Mouse (Mus musculus) hindbrain, embryonic 12.5 days (tissue): ENCODE measurements at regions not wholly inside any gene's neighbourhood (a gene's known extent, or its start where the extent isn't known, plus 50 kb on each side); places are given as distances from the start of the nearest gene placed in this dataset.

ENCODE experiments used
- ATAC-seq: fragments of 200-750 bp; cut with Nextera tagmentation; 2 replicates; pipeline ENCODE4 v1.8.0; 2017; ENCODE audit warnings: moderate TSS enrichment; ENCODE audit not compliant: low FRiP score
- H3K27ac ChIP-seq: fragments of 300-500 bp; sonication (generic); 2 replicates; pipeline ENCODE4 v1.5.1; 2016; ENCODE audit warnings: mild to moderate bottlenecking
- H3K27me3 ChIP-seq: fragments of 300-500 bp; sonication (generic); 2 replicates; pipeline ENCODE4 v1.6.1; 2016; ENCODE audit warnings: mild to moderate bottlenecking
- H3K36me3 ChIP-seq: fragments of 300-500 bp; sonication (generic); 2 replicates; pipeline ENCODE4 v1.6.1; 2016; ENCODE audit warnings: mild to moderate bottlenecking
- H3K4me1 ChIP-seq: fragments of 300-500 bp; sonication (generic); 2 replicates; pipeline ENCODE4 v1.6.1; 2016
- H3K4me2 ChIP-seq: fragments of 300-500 bp; sonication (generic); replicated peaks from 2 replicates; pipeline ENCODE4 v1.6.1; 2016; ENCODE audit warnings: mild to moderate bottlenecking
- H3K4me3 ChIP-seq: fragments of 300-500 bp; sonication (generic); 2 replicates; pipeline ENCODE4 v1.5.1; 2016; ENCODE audit warnings: mild to moderate bottlenecking
- H3K9ac ChIP-seq: fragments of 300-500 bp; sonication (generic); 2 replicates; pipeline ENCODE4 v1.6.1; 2016; ENCODE audit warnings: mild to moderate bottlenecking, moderate library complexity
- H3K9me3 ChIP-seq: fragments of 300-500 bp; sonication (generic); replicated peaks from 2 replicates; pipeline ENCODE4 v1.6.1; 2016; ENCODE audit warnings: mild to moderate bottlenecking
- whole genome bisulfite sequencing: fragments of 180-500 bp; shearing (Covaris S2); methylation state at CpG from one replicate; pipeline ENCODE4 v1.1.7; 2016; 5-methylcytosine and 5-hydroxymethylcytosine counted together

DNA sequence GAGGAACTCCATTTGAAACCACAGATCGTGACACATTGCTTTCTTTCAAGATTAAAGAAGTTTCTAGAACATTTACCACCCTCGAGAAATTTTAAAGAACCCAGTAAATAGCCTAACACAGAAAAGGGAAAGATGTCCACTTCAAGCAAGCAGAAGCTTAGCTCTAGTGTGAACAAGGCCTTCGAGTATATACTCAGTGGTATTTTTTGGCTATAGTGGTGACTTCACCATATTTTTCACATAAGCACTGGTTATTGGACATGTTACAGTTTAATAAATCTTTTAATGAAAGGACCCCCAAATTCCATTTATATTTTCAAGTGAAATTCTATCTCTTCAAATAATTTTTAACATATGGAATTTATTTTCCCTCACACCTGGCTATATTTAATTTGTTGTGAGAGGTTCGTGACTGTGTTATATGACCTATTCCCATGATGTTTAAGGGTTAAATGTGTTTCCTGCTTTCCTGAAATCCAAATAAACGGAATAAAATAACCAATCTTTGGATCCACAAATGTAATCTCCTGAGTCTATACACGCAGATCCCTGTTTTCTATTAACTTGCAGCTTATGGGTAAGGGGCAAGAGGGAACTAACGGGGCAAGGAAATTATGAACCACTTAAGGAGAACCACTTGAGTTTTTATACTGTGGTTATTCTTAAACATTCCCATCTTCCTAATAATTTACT is 60.6 kb upstream of the Tas2r134 start:
- Histone ChIP-seq H3K4me1 (peaks cover 9% of the 10 kb centered on the region; the same call in 1 of the 2 replicates), H3K4me3 (no peak overlapping the region), H3K4me2 (no peak overlapping the region), H3K36me3 (no peaks in the 10 kb centered on the region), H3K9ac (no peak overlapping the region), H3K9me3 (no peaks in the 10 kb centered on the region), H3K27me3 (no peaks in the 10 kb centered on the region), H3K27ac (no peak overlapping the region)
- ATAC-seq, result no peak
- WGBS, result 70% methylated on average over 7 of the region's 7 CpGs

DNA sequence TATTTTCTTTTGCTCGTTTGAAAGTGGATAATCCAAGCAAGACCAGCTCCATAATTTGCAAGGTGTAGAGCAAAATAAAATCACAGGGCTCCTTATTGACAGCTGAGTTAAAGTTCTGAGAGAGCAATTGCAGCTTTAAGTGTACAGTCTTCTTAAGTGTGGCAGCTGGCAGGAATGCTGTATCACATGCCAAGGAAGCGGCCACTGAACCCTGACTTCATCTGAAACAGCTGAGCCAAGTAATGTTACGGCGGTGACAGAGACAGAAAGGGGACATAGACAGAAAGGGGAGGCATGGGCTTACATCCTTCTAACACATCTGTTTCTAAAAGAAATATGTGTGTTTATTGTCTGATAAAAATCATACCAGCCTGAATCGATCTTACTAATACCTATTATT is 63.4 kb upstream of the Tas2r134 start:
- Histone ChIP-seq H3K27ac (peak overlapping the region; percentile 23; the same call in 1 of the 2 replicates), H3K4me3 (no peak overlapping the region), H3K4me1 (peaks cover 9% of the 10 kb centered on the region; the same call in 1 of the 2 replicates), H3K9ac (no peak overlapping the region), H3K27me3 (no peaks in the 10 kb centered on the region), H3K4me2 (no peak overlapping the region), H3K9me3 (no peaks in the 10 kb centered on the region), H3K36me3 (no peaks in the 10 kb centered on the region)
- 74% methylated on average over 5 of the region's 5 CpGs for WGBS
- ATAC-seq, result no peak

DNA sequence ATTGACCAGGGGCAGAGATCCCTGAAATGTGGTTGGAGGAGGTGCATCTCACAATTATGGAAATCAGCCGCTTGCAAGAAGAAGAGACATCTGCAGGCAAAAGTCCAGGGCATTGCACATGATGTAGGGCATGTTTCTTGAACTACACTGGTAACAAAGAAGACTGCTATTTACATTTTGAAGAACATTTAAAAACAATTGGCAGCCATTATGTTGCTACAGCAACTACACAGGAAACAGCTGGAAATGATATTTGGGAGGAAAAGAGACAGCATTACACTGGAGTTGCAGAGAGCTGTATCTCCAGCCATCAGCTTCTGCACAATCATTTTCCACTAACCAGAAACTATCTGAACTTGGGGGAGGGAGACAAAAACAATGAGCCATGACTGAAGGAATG is 64.1 kb upstream of the Tas2r134 start:
- H3K27me3 ChIP-seq, result no peaks in the 10 kb centered on the region
- no peaks in the 10 kb centered on the region for H3K9me3 ChIP-seq
- peaks cover 9% of the 10 kb centered on the region; the same call in 1 of the 2 replicates for H3K4me1 ChIP-seq
- no peak overlapping the region for H3K4me2 ChIP-seq
- H3K27ac ChIP-seq, result peak overlapping the region; percentile 17; the same call in 1 of the 2 replicates
- ATAC-seq, result no peak
- 83% methylated on average over 1 of the region's 1 CpGs for WGBS
- H3K9ac ChIP-seq, result no peak overlapping the region
- H3K36me3 ChIP-seq, result no peaks in the 10 kb centered on the region
- H3K4me3 ChIP-seq, result no peak overlapping the region

DNA sequence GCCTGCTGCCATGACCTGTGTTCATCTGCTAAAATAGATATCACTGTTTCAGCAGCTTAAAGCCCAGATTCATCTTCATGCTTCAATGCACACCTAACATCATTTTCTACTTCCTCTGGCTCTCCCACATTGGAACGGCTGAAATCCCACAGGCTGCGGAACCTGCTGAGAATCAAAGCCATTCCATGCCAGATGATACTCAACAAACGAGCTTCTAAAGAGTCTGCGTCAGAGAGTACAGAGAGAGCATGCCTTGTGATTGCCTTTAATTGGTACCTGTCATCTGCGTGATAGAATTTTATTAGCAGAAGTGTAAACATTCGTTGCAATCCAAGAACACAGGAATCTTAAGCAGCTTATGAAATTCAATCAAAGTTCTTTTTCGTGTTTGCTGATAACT is 76.4 kb upstream of the Tas2r134 start:
- no peaks in the 10 kb centered on the region for H3K36me3 ChIP-seq
- H3K27ac ChIP-seq, result no peak overlapping the region
- no peak for ATAC-seq
- no peak overlapping the region for H3K9ac ChIP-seq
- H3K4me2 ChIP-seq, result no peak overlapping the region
- H3K4me3 ChIP-seq, result no peak overlapping the region
- no peaks in the 10 kb centered on the region for H3K27me3 ChIP-seq
- no peaks in the 10 kb centered on the region for H3K9me3 ChIP-seq
- 59% methylated on average over 7 of the region's 7 CpGs for whole genome bisulfite sequencing
- H3K4me1 ChIP-seq, result 0 out of 2 replicates have a peak, but pooled peaks cover 3% of the 10 kb centered on the region

DNA sequence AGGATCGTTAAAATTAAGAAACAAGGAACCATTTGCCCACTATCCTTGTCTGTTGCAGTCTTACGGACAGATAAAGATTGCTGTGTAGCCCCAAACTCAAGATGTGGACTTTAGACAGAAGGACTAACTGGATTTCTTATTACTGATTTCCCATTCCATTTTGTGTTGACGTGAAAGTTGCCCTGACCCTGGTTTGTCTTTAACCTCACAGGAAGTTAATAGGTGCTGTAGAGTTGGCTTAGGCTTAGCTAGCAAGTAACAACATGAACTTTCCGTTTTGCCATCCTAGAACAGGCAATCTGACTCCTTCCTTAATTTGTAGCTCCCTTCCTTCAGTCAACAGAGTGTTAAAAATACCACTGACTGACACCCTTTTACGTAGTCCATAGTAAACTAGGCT is 78.2 kb upstream of the Tas2r134 start:
- H3K36me3 ChIP-seq, result no peaks in the 10 kb centered on the region
- H3K27ac ChIP-seq, result no peak overlapping the region
- no peak overlapping the region for H3K9ac ChIP-seq
- WGBS, result 88% methylated on average over 5 of the region's 5 CpGs
- H3K27me3 ChIP-seq, result no peaks in the 10 kb centered on the region
- H3K4me1 ChIP-seq, result 0 out of 2 replicates have a peak, but pooled peaks cover 3% of the 10 kb centered on the region
- H3K4me2 ChIP-seq, result no peak overlapping the region
- H3K9me3 ChIP-seq, result no peaks in the 10 kb centered on the region
- no peak overlapping the region for H3K4me3 ChIP-seq
- no peak for ATAC-seq

DNA sequence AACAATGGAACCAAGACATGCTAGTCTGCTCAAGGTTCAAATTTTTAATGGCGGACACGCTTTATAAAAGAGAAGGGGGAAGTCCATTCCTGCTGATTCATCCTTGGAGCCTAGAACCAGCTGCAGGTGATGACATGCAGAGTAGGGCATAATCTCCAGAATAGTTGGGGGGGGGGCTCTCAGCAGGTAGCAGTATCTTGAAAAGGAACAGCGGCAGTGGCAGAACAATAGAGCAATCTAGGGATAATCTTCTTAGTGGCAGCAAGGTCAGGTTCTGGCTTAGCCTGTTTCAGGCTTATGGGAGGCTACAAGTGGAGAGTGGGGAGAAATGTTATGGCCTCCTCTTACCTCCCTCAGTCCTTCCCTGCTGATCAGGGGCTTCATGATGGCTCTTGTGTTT is 81.1 kb upstream of the Tas2r134 start:
- H3K9me3 ChIP-seq, result no peaks in the 10 kb centered on the region
- H3K27me3 ChIP-seq, result no peaks in the 10 kb centered on the region
- no peak overlapping the region for H3K27ac ChIP-seq
- no peaks in the 10 kb centered on the region for H3K36me3 ChIP-seq
- H3K4me1 ChIP-seq, result 0 out of 2 replicates have a peak, but pooled peaks cover 3% of the 10 kb centered on the region
- WGBS, result 72% methylated on average over 3 of the region's 3 CpGs
- H3K4me2 ChIP-seq, result no peak overlapping the region
- H3K4me3 ChIP-seq, result no peak overlapping the region
- ATAC-seq, result no peak
- H3K9ac ChIP-seq, result no peak overlapping the region

DNA sequence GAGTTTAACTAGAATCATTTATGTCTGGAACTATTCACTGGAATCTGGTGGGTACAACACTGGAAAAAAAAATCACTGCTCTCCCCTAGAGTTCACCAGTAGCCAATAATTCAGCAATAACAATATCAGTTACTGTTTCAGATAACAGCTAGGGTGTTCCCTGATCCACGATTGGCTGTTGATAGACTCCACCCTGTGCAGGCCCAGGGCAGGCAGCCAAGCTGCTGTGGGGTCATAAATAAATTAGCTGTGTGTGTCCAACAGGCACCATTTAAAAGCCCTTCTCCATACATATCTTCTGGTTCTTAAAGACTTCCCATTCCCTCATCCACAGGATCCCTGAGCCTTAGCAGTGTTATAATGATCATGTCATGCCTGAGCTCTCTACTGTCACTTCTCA is 83.4 kb upstream of the Tas2r134 start:
- Histone ChIP-seq H3K9me3 (no peaks in the 10 kb centered on the region), H3K27me3 (no peaks in the 10 kb centered on the region), H3K4me3 (no peak overlapping the region), H3K27ac (no peak overlapping the region), H3K36me3 (no peaks in the 10 kb centered on the region), H3K4me2 (no peak overlapping the region), H3K9ac (no peak overlapping the region), H3K4me1 (no peaks in the 10 kb centered on the region)
- no peak for ATAC-seq
- 83% methylated on average over 1 of the region's 1 CpGs for WGBS

DNA sequence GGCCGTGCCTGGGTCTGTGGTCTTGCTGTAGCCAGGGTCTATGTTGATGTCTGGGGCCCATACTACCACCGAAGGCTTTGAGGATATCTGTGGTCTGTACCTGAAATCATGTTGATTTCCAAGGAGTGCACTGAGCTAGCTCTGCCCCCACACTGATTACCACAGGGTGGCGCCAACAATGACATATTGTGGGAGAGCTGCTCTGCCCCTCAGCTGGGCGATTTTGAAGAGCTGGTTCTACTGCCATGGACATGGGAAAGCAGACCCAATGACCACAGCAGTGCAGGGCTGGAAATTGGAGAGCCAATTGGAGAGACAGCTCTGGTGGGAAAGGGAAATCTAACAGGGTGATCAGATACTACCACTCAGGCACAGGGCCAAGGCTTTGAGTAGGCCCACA is 85.0 kb upstream of the Tas2r134 start:
- Histone ChIP-seq H3K36me3 (no peaks in the 10 kb centered on the region), H3K4me3 (no peak overlapping the region), H3K27ac (no peak overlapping the region), H3K4me2 (no peak overlapping the region), H3K9ac (no peak overlapping the region), H3K9me3 (no peaks in the 10 kb centered on the region), H3K27me3 (no peaks in the 10 kb centered on the region), H3K4me1 (no peaks in the 10 kb centered on the region)
- WGBS, result 79% methylated on average over 4 of the region's 4 CpGs
- ATAC-seq, result no peak

DNA sequence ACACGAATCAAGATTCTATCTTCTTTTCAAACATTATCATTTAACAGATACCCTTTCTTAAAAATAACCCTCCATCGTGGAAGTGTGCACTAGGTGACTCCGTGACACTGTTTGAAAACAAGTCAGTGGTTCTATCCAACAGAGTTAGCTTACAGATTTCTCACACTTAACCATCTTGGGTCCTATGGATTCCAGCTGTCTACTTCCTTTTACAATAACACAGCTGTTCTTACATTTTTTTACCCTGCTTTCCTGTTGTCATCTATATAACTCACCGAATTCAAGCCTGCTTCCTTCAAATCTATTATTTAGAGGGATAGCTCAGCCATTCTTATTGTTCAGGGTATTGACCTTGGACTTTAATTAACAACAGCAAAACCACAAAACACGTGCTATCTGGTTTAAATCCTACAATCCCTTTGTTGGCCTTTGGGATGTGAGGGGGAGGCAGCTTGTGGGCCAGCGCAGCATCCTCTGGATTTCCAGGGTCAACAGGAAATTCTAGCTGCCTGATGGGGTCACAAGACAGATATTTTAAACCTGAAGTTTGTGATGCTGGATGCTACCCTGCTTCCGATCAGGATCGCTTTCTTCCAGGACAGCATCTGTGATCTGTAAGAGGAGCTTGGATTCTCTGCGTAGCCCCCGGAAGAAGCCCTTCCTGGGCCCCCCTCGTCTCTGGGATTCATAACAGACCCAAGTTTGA is 94.4 kb upstream of the Tas2r134 start:
- WGBS, result 67% methylated on average over 11 of the region's 11 CpGs
- Histone ChIP-seq H3K9ac (no peak overlapping the region), H3K4me2 (no peak overlapping the region), H3K27ac (no peak overlapping the region), H3K4me3 (no peak overlapping the region), H3K4me1 (peaks cover 16% of the 10 kb centered on the region), H3K9me3 (no peaks in the 10 kb centered on the region), H3K27me3 (no peaks in the 10 kb centered on the region), H3K36me3 (no peaks in the 10 kb centered on the region)
- ATAC-seq, result no peak

DNA sequence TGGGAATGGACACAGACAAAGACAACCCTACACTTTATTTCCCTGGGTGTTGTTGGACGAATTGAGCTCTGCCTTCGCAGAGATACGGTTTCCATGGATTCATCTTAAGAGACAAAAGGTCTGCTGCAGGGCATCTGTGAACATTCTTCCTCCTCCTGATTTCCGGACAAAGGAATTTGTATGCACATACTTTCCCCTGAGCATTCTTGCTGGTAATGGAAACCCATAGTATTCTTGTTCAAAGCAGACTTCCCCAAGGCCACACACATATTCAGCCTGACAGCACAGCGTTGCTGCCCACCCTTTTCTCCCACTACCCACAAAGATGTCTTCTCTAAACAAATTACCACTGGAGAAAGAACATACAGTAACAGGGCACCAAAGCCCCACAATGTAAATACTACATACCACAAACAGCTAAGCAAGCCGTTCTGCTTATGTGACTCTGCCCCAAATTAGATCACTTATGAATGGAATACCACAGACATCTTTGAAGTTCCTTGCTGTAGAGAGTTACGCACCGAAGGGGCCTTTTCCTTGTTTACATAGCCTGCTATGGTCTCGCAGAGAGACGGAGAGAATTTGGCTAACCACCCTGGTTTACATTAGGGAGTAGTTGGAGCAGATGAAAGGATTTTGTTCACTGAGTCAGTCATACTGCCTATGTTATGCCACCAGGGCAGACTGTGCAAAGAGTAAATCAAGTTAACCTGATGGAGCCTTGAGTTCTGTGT is 96.0 kb upstream of the Tas2r134 start:
- WGBS, result 23% methylated on average over 10 of the region's 10 CpGs
- Histone ChIP-seq H3K4me3 (no peak overlapping the region), H3K36me3 (no peaks in the 10 kb centered on the region), H3K4me1 (peaks cover 16% of the 10 kb centered on the region), H3K9me3 (no peaks in the 10 kb centered on the region), H3K4me2 (no peak overlapping the region), H3K9ac (no peak overlapping the region), H3K27me3 (no peaks in the 10 kb centered on the region), H3K27ac (peak overlapping the region; percentile 30; the same call in 1 of the 2 replicates)
- ATAC-seq, result no peak

DNA sequence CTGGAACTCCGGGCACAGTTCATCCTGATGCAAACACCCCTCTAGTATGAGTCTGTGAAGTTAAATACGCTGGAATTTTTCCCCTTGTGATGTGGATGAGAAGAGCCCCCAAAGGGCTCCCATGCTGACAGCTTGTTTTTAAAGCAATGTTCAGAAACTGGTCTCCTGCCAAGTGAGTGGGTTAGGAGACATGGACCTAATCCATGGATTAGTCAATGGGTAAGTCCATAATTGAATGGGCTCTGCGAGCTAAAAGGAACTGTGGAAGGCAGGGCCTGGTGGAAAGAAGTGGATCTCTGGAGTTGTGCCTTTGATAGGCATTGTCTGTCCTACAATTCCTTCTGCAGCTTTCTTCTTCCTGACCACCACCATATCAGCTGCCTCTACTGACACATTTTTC is 104.5 kb upstream of the Tas2r134 start:
- H3K4me3 ChIP-seq, result no peak overlapping the region
- ATAC-seq, result no peak
- no peak overlapping the region for H3K9ac ChIP-seq
- no peak overlapping the region for H3K27ac ChIP-seq
- H3K36me3 ChIP-seq, result no peaks in the 10 kb centered on the region
- no peaks in the 10 kb centered on the region for H3K4me1 ChIP-seq
- no peaks in the 10 kb centered on the region for H3K27me3 ChIP-seq
- no peaks in the 10 kb centered on the region for H3K9me3 ChIP-seq
- 90% methylated on average over 3 of the region's 3 CpGs for WGBS
- H3K4me2 ChIP-seq, result no peak overlapping the region

DNA sequence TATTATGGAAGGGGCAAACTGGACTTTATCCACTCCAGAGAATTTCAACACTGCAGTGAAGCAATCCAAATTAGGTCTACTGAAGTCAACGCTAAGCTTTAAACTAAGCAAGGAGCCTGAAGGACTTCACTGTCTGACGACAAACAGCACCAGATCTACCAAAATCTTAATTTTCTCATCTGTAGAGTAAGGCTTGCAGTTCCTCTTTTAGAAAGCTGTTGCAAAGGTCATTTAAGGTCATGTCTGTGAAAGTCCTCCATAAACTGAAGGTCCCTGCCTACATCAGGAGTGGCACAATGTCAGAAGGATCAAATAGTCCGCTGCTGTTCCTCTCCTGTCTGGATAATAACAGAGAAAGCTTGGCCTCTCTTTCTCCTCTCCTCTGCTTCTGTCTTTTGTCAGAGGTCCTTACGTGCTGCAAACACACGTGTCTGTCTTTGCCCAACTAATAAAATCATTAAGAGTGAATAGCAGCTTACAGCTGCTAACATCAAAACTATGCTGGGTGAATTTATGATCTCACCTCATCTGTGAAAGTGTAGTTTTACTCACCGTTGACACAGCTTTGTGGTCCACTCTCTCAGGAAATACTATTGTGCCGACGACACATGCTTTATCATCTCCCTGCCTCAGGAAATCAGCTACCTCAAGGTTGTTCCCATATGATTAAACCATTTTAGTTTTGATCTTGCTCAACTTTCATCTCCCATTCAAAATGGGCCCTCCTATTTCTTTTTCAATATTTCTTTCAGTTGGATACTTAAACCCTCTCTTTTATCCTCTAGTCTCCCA is 117.9 kb upstream of the Tas2r134 start:
- H3K4me3 ChIP-seq, result no peak overlapping the region
- no peak for ATAC-seq
- WGBS, result 87% methylated on average over 8 of the region's 8 CpGs

More for the DNA sequence above, 117.9 kb upstream of the Tas2r134 start:
- Histone ChIP-seq H3K27me3 (no peaks in the 10 kb centered on the region), H3K4me1 (no peaks in the 10 kb centered on the region), H3K9ac (no peak overlapping the region), H3K9me3 (no peaks in the 10 kb centered on the region), H3K4me2 (no peak overlapping the region), H3K36me3 (no peaks in the 10 kb centered on the region), H3K27ac (no peak overlapping the region)
